Mouse (Mus musculus) liver, embryonic 12.5 days (tissue): ENCODE results near the gene Psmd1. TPM values are rescaled to one million over a fixed set of nuclear protein-coding genes. Genes with fewer than 3 reads are reported as not detected.

Experiments
- ATAC-seq: fragments of 200-750 bp; cut with Nextera tagmentation; 2 replicates; pipeline ENCODE4 v1.8.0; 2017; ENCODE audit warnings: moderate number of reproducible peaks, mild to moderate bottlenecking, moderate library complexity
- H3K27ac ChIP-seq: fragments of 300-500 bp; sonication (generic); 2 replicates; pipeline ENCODE4 v1.5.1; 2016; ENCODE audit warnings: mild to moderate bottlenecking
- H3K27me3 ChIP-seq: fragments of 300-500 bp; sonication (generic); replicated peaks from 2 replicates; pipeline ENCODE4 v1.6.1; 2016; ENCODE audit warnings: mild to moderate bottlenecking, moderate library complexity
- H3K36me3 ChIP-seq: fragments of 300-500 bp; sonication (generic); 2 replicates; pipeline ENCODE4 v1.6.1; 2016; ENCODE audit warnings: mild to moderate bottlenecking, moderate library complexity
- H3K4me1 ChIP-seq: fragments of 300-500 bp; sonication (generic); 2 replicates; pipeline ENCODE4 v1.6.1; 2016
- H3K4me2 ChIP-seq: fragments of 300-500 bp; sonication (generic); 2 replicates; pipeline ENCODE4 v1.6.1; 2016; ENCODE audit warnings: mild to moderate bottlenecking, moderate library complexity
- H3K4me3 ChIP-seq: fragments of 300-500 bp; sonication (generic); 2 replicates; pipeline ENCODE4 v1.5.1; 2016; ENCODE audit warnings: mild to moderate bottlenecking, moderate library complexity
- H3K9ac ChIP-seq: fragments of 300-500 bp; sonication (generic); 2 replicates; pipeline ENCODE4 v1.6.1; 2016; ENCODE audit warnings: mild to moderate bottlenecking, moderate library complexity
- H3K9me3 ChIP-seq: fragments of 300-500 bp; sonication (generic); replicated peaks from 2 replicates; pipeline ENCODE4 v1.6.1; 2016; ENCODE audit warnings: mild to moderate bottlenecking, moderate library complexity
- WGBS: fragments of 180-500 bp; shearing (Covaris S2); methylation state at CpG from one replicate; pipeline ENCODE4 v1.1.7; 2016; ENCODE audit not compliant: insufficient replicate concordance; 5-methylcytosine and 5-hydroxymethylcytosine counted together
- polyA plus RNA-seq: library from polyadenylated mRNA; unstranded; fragments of >200 nt; fragmentation: Nextera tagmentation; extraction: Ambion mirVana; gene quantifications from 2 replicates; pipeline ENCODE4 v1.2.1, GENCODE M21; 2016

Psmd1 gene
- polyA plus RNA-seq, 1 experiment from 2014 or later, result 168 TPM

DNA sequence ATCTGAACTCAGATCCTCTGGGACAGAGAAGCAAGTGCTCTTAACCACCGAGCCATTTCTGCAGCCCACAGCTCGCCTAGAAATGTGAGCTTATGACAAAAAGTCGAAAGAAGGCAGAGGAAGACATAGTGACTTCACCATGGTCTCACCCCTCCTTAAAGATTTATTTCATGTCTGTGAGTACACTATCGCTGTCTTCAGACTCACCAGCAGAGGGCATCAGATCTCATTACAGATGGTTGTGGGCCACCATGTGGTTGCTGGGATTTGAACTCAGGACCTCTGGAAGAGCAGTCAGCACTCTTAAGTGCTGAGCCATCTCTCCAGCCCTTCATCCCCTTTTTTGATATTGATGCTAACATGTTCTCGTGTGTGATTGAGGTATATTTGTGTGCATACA, 110.4 kb downstream of the Psmd1 start:
- no peak overlapping the region for H3K9ac ChIP-seq
- H3K9me3 ChIP-seq, result no peaks in the 10 kb centered on the region
- no peak for ATAC-seq
- H3K4me1 ChIP-seq, result no peaks in the 10 kb centered on the region
- H3K27ac ChIP-seq, result no peak overlapping the region
- H3K36me3 ChIP-seq, result peaks cover 55% of the 10 kb centered on the region
- no peak overlapping the region for H3K4me3 ChIP-seq
- no peaks in the 10 kb centered on the region for H3K27me3 ChIP-seq
- 76% methylated on average over 5 of the region's 5 CpGs for WGBS
- no peak overlapping the region for H3K4me2 ChIP-seq

DNA sequence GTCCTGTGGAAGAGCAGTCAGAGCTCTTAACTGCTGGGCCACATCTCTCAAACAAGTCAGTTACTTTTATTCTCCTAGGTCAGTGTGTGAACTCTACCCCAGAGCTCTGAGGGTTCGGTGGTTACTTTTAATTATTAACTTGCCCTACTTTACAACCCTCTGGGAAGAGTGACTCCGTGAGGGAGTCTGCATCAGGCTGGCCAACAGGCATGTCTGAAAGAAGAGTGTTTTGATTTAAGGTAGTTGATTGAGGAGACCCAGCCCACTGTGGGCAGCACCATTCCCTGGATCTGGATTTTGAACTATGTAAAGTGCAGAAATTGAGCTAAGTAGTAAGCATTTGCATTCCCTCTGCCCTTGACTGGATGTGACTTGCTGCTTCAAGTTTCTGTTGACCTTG, 111.9 kb downstream of the Psmd1 start:
- H3K36me3 ChIP-seq, result peaks cover 49% of the 10 kb centered on the region
- no peaks in the 10 kb centered on the region for H3K9me3 ChIP-seq
- ATAC-seq, result peak; percentile 45
- no peak overlapping the region for H3K4me3 ChIP-seq
- H3K9ac ChIP-seq, result no peak overlapping the region
- H3K4me2 ChIP-seq, result no peak overlapping the region
- peak overlapping the region; percentile 32; the same call in 1 of the 2 replicates for H3K27ac ChIP-seq
- 75% methylated on average over 2 of the region's 2 CpGs for WGBS
- H3K27me3 ChIP-seq, result no peaks in the 10 kb centered on the region
- H3K4me1 ChIP-seq, result no peaks in the 10 kb centered on the region

- 36% methylated on average over 7 of the region's 7 CpGs for WGBS
- no peak overlapping the region for H3K4me2 ChIP-seq
- H3K27ac ChIP-seq, result no peak overlapping the region
- H3K4me3 ChIP-seq, result no peak overlapping the region
- H3K36me3 ChIP-seq, result peaks cover 28% of the 10 kb centered on the region
- H3K4me1 ChIP-seq, result peaks cover 19% of the 10 kb centered on the region
- no peaks in the 10 kb centered on the region for H3K27me3 ChIP-seq
- no peak overlapping the region for H3K9ac ChIP-seq
- ATAC-seq, result peak; percentile 59
- H3K9me3 ChIP-seq, result no peaks in the 10 kb centered on the region
Measured at GRCm38 (mm10) chr1:86178462-86179253, 114.5 kb downstream of the Psmd1 start.

DNA sequence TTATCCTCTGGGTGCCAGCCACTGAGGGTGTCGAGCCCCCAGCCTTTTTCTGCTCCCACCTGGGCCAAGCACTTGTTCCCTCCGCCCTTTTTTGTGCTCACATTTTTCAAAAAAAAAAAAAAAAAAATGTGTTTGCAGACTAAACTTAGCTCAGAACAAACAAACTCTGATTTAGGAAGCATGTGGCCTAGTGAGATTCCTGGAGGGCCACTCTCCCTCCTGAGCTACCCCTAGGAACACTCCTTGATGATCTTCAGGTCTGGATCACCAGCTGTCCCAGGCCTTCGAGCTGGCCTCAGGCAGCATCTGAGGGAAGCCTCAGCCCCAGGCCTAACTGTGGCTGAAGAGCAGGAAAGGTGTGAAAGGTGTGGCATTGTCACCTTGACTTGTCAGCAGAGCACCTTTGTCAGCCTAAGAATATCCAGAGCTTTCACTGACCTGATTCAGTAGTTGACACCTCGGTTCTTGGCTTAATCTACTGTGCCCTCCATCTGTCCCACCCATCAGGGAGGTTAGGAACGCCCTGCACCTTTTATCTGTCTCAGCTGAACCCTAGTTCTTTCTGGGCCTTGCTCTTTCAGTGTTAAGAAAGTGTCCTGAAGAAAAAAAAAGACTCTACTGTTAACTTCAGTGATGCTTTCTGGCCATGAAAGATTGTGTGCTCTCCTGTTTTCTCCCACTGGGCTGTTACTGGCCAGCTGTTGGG, 118.0 kb downstream of the Psmd1 start:
- Histone ChIP-seq H3K9me3 (no peaks in the 10 kb centered on the region), H3K27ac (peak overlapping the region; percentile 61), H3K4me3 (no peak overlapping the region), H3K9ac (0 out of 2 replicates have a peak overlapping the region, but pooled peaks have one; percentile 12), H3K27me3 (no peaks in the 10 kb centered on the region), H3K4me2 (peak overlapping the region; percentile 11; the same call in 1 of the 2 replicates), H3K36me3 (no peaks in the 10 kb centered on the region; the same call in 1 of the 2 replicates), H3K4me1 (peaks cover 19% of the 10 kb centered on the region)
- 49% methylated on average over 5 of the region's 5 CpGs for WGBS
- ATAC-seq, result peak; percentile 75

GRCm38 (mm10) chr1:86183577-86184263, 119.5 kb downstream of the Psmd1 start:
- no peak for ATAC-seq
- Histone ChIP-seq H3K4me3 (no peak overlapping the region), H3K36me3 (0 out of 2 replicates have a peak, but pooled peaks cover under 1% of the 10 kb centered on the region), H3K9ac (no peak overlapping the region), H3K27me3 (no peaks in the 10 kb centered on the region), H3K9me3 (no peaks in the 10 kb centered on the region), H3K4me2 (no peak overlapping the region), H3K27ac (no peak overlapping the region), H3K4me1 (peaks cover 21% of the 10 kb centered on the region)
- 56% methylated on average over 4 of the region's 4 CpGs for WGBS

GRCm38 (mm10) chr1:86186762-86187161, 122.6 kb downstream of the Psmd1 start:
- H3K4me2 ChIP-seq, result no peak overlapping the region
- WGBS, result 59% methylated on average over 7 of the region's 7 CpGs
- no peak overlapping the region for H3K27ac ChIP-seq
- no peak overlapping the region for H3K4me3 ChIP-seq
- no peak for ATAC-seq
- no peaks in the 10 kb centered on the region for H3K9me3 ChIP-seq
- no peaks in the 10 kb centered on the region for H3K27me3 ChIP-seq
- H3K9ac ChIP-seq, result no peak overlapping the region
- peaks cover 9% of the 10 kb centered on the region for H3K36me3 ChIP-seq
- H3K4me1 ChIP-seq, result peaks cover 23% of the 10 kb centered on the region

DNA sequence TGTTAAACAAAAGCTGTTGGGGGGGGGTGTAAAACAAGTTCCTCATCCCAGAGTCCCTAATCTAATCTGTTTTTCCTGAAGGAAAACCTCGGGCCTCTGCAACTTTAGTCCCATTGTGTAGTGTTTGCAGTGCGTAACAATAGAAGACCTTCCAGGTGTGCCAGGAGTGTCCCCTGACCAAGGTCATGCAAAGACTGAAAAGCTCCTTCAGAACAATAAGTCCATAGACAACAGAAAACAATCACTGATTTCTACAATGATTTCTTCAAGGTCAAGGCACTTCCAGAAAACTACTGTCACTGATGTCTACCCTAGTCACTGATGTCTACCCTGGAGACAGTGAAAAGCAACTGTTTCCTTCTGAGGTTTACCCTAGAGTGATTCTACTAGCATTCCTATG, 123.7 kb downstream of the Psmd1 start:
- peaks cover 12% of the 10 kb centered on the region for H3K36me3 ChIP-seq
- no peak overlapping the region for H3K9ac ChIP-seq
- H3K27ac ChIP-seq, result no peak overlapping the region
- H3K9me3 ChIP-seq, result no peaks in the 10 kb centered on the region
- no peak for ATAC-seq
- H3K4me1 ChIP-seq, result peaks cover 12% of the 10 kb centered on the region
- no peak overlapping the region for H3K4me2 ChIP-seq
- no peak overlapping the region for H3K4me3 ChIP-seq
- H3K27me3 ChIP-seq, result no peaks in the 10 kb centered on the region
- WGBS, result 52% methylated on average over 2 of the region's 2 CpGs

GRCm38 (mm10) chr1:86188271-86188670, 124.1 kb downstream of the Psmd1 start:
- H3K4me3 ChIP-seq, result no peak overlapping the region
- 73% methylated on average over 2 of the region's 2 CpGs for WGBS
- H3K27ac ChIP-seq, result no peak overlapping the region
- H3K4me2 ChIP-seq, result no peak overlapping the region
- peaks cover 10% of the 10 kb centered on the region for H3K4me1 ChIP-seq
- peaks cover 15% of the 10 kb centered on the region for H3K36me3 ChIP-seq
- H3K27me3 ChIP-seq, result no peaks in the 10 kb centered on the region
- no peak for ATAC-seq
- H3K9ac ChIP-seq, result no peak overlapping the region
- H3K9me3 ChIP-seq, result no peaks in the 10 kb centered on the region

Other genes with a start within 250 kb of the Psmd1 start
- 41.3 and 42.3 TPM in 2 replicates for gene Itm2c, start 170.1 kb upstream of the Psmd1 start, polyA plus RNA-seq
- not detected in 2 replicates for gene 4933407L21Rik, start 135.9 kb upstream of the Psmd1 start, polyA plus RNA-seq
- gene Gpr55, start 103.4 kb upstream of the Psmd1 start, polyA plus RNA-seq, result not detected in 2 replicates
- 0.19 TPM in 1 of 2 replicates, not detected in the other for gene Spata3, start 47.6 kb upstream of the Psmd1 start, polyA plus RNA-seq
- gene 2810459M11Rik, start 18.5 kb upstream of the Psmd1 start, polyA plus RNA-seq, result 21.8 and 22.3 TPM in 2 replicates
- gene Htr2b, start 47.6 kb downstream of the Psmd1 start, polyA plus RNA-seq, result 0.26 and 0.51 TPM in 2 replicates
- 0.30 TPM in 1 of 2 replicates, not detected in the other for gene Gm21972, start 69.2 kb downstream of the Psmd1 start, polyA plus RNA-seq
- gene Armc9, start 90.4 kb downstream of the Psmd1 start, polyA plus RNA-seq, result 15.2 and 16.9 TPM in 2 replicates
- gene B3gnt7, start 238.4 kb downstream of the Psmd1 start, polyA plus RNA-seq, result 4.7 and 4.8 TPM in 2 replicates